Mouse (Mus musculus) midbrain, postnatal 0 days (tissue): ENCODE data around the gene Rps6kc1. TPM values are rescaled to one million over a fixed set of nuclear protein-coding genes. Genes with fewer than 3 reads are reported as not detected.

Experiments used
- ATAC-seq: fragments of 200-750 bp; cut with Nextera tagmentation; 2 replicates; pipeline ENCODE4 v1.8.0; 2017; ENCODE audit warnings: moderate number of reproducible peaks, mild to moderate bottlenecking, moderate TSS enrichment, moderate library complexity; ENCODE audit not compliant: low FRiP score
- DNase-seq: peaks from one replicate; pipeline ENCODE4 v3.0.0-alpha.2; 2015; ENCODE audit warnings: low spot score
- H3K27ac ChIP-seq: fragments of 300-500 bp; sonication (generic); 2 replicates; pipeline ENCODE4 v1.5.1; 2014; ENCODE audit warnings: low read depth, mild to moderate bottlenecking, low read length, mixed read lengths
- H3K27me3 ChIP-seq: fragments of 300-500 bp; sonication (generic); 2 replicates; pipeline ENCODE4 v1.6.1; 2014; ENCODE audit warnings: low read length, control low read depth, mixed read lengths; ENCODE audit not compliant: insufficient read depth
- H3K36me3 ChIP-seq: fragments of 300-500 bp; sonication (generic); 2 replicates; pipeline ENCODE4 v1.6.1; 2014; ENCODE audit warnings: low read length, control low read depth, mixed read lengths; ENCODE audit not compliant: insufficient read depth
- H3K4me1 ChIP-seq: fragments of 300-500 bp; sonication (generic); 2 replicates; pipeline ENCODE4 v1.6.1; 2014; ENCODE audit warnings: mild to moderate bottlenecking, control low read depth, antibody characterized with exemption, low read length, mixed read lengths; ENCODE audit not compliant: insufficient read depth
- H3K4me2 ChIP-seq: fragments of 300-500 bp; sonication (generic); 2 replicates; pipeline ENCODE4 v1.6.1; 2014; ENCODE audit warnings: low read depth, mild to moderate bottlenecking, low read length, mixed read lengths; ENCODE audit not compliant: poor library complexity, severe bottlenecking
- H3K4me3 ChIP-seq: fragments of 300-500 bp; sonication (generic); 2 replicates; pipeline ENCODE4 v1.5.1; 2014; ENCODE audit warnings: low read depth, mild to moderate bottlenecking, low read length, moderate library complexity
- H3K9ac ChIP-seq: fragments of 300-500 bp; sonication (generic); replicated peaks from 2 replicates; pipeline ENCODE4 v1.6.1; 2014; ENCODE audit warnings: mild to moderate bottlenecking, low read length, moderate library complexity, mixed read lengths; ENCODE audit not compliant: poor library complexity, severe bottlenecking
- H3K9me3 ChIP-seq: fragments of 300-500 bp; sonication (generic); 2 replicates; pipeline ENCODE4 v1.6.1; 2016; ENCODE audit warnings: low read length, control low read depth
- CTCF ChIP-seq: IDR thresholded peaks from 2 replicates; pipeline ENCODE4 v1.5.1; 2016; ENCODE audit warnings: antibody characterized with exemption, mild to moderate bottlenecking
- WGBS: fragments of 180-500 bp; shearing (Covaris S2); extraction: QIAGEN DNeasy Blood & Tissue Kit; methylation state at CpG from one replicate; pipeline ENCODE4 v1.1.7; 2014; 5-methylcytosine and 5-hydroxymethylcytosine counted together
- polyA plus RNA-seq: library from polyadenylated mRNA; unstranded; fragments of >200 nt; fragmentation: Nextera tagmentation; extraction: Ambion mirVana; gene quantifications from 2 replicates; pipeline ENCODE4 v1.2.1, GENCODE M21; 2015
- total RNA-seq: library from RNA; depleted of rRNA; stranded (reverse); fragments of >200 nt; gene quantifications from 2 replicates; pipeline ENCODE4 v1.2.3, GENCODE M21; 2014

The Rps6kc1 gene
- total and polyA plus RNA-seq, 2 experiments from 2014 or later = 26.9 to 44.7 TPM

DNA sequence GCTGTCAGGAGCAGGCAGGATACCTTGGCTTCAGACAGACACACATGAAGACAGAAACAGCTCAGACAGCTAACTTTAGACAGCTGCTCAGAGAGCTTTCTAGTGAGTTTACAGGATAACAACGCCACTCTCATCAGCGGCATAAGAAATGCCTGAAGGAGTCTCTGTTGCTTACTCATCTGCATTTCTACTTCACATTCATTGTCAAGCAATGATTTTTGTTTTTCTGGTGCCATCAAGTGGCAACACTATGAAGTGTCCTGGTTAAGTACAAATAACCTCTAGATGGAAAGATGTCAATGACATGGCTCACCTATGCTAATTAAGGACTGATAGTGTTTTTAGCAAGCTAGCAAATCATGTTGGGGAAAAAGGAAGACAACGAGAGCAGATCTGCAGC lies 42.8 kb downstream of the Rps6kc1 start:
- no peaks in the 10 kb centered on the region for H3K4me1 ChIP-seq
- DNase-seq (peak; percentile 70), ATAC-seq (no peak)
- peaks cover 24% of the 10 kb centered on the region for H3K36me3 ChIP-seq
- 37% methylated on average over 3 of the region's 3 CpGs for WGBS
- H3K27ac ChIP-seq = no peak overlapping the region
- no peak overlapping the region for H3K4me2 ChIP-seq
- H3K9ac ChIP-seq = no peak overlapping the region
- peak; percentile 75 for TF ChIP-seq CTCF
- H3K4me3 ChIP-seq = no peak overlapping the region
- H3K9me3 ChIP-seq = no peaks in the 10 kb centered on the region
- H3K27me3 ChIP-seq = no peaks in the 10 kb centered on the region

DNA sequence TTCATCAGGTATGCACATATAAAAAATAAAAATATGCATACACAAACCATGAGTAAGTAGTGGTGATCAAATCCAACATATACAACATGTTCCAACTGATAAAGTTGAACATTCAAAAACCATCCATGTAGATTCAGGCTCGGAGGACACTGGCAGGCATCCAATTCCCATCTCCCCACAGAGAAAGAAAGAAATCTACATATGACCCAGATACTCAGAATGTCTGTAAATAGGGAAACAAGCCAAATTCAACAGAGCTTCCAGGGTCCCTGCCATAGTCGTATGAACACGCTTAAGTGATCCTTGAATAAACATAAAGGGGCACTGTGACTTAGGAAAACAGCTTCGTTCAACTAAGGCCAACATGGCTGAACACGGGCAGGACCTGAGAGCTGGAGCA lies 49.9 kb downstream of the Rps6kc1 start:
- H3K4me1 ChIP-seq = no peaks in the 10 kb centered on the region
- no peaks in the 10 kb centered on the region for H3K9me3 ChIP-seq
- H3K4me2 ChIP-seq = no peak overlapping the region
- DNase-seq (peak; percentile 83), ATAC-seq (0 out of 2 replicates have a peak, but pooled peaks have one; percentile 10)
- H3K9ac ChIP-seq = no peak overlapping the region
- H3K27ac ChIP-seq = 0 out of 2 replicates have a peak overlapping the region, but pooled peaks have one; percentile 32
- 47% methylated on average over 5 of the region's 5 CpGs for WGBS
- H3K4me3 ChIP-seq = no peak overlapping the region
- H3K36me3 ChIP-seq = peaks cover 3% of the 10 kb centered on the region
- no peaks in the 10 kb centered on the region for H3K27me3 ChIP-seq
- TF ChIP-seq CTCF = no peak

DNA sequence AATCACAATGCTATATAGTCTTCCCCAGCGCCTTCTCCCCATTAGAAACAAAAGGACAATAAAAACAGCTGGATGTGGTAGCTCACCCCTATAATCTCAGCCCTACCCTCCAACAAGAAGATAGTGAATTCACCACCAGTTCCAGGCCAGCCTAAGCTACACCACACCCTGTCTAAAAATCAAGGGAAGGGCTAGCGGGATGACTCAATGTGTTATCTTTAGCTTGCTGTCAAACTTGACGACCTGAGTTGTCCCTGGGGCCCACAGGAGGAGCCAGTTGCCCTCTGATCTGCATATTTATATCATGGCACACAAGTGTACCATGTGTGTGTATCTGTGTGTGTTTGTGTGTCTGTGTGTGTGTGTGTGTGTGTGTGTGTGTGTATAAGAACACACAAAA lies 57.1 kb downstream of the Rps6kc1 start:
- Histone ChIP-seq H3K4me3 (no peak overlapping the region), H3K27me3 (no peaks in the 10 kb centered on the region), H3K4me1 (no peaks in the 10 kb centered on the region), H3K4me2 (no peak overlapping the region), H3K36me3 (peaks cover 11% of the 10 kb centered on the region), H3K27ac (no peak overlapping the region), H3K9ac (no peak overlapping the region), H3K9me3 (no peaks in the 10 kb centered on the region)
- DNase-seq (no peak), ATAC-seq (no peak)
- TF ChIP-seq CTCF = no peak
- 72% methylated on average over 3 of the region's 3 CpGs for WGBS

DNA sequence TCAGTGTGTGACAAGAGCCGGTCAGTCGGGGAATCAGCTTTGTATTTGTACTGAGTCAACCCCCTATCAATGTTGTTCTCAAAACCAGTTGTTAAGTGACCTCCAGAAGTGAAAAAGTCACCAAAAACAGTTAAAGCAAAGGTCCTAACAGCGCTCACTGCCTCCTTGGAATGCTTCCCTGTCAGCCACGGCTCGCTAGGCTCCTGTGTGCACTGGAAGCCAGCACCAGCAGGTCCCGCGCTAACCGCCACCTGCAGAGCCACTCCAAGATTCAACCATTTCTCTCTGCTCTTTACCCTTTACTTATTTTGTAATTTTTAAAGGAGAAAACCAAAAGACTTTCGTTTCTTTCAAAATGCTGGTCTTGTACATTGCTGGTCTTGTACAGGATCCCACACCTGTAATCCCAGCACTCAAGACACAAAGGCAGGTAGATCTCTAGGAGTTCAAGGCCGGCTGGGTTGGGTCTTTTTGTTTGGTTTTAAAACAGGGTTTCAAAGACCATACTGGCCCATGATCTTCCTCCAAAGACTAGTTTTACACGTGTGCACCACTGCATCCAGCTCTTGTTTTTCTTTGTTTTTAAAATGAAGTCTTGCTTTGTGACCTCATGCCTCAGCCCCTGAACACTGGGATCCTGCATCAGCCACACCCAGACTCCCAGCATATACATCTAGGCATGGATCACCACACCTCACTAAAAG lies 62.3 kb downstream of the Rps6kc1 start:
- Histone ChIP-seq H3K9me3 (no peaks in the 10 kb centered on the region), H3K27me3 (no peaks in the 10 kb centered on the region), H3K4me2 (no peak overlapping the region), H3K9ac (no peak overlapping the region), H3K4me3 (no peak overlapping the region), H3K36me3 (0 out of 2 replicates have a peak, but pooled peaks cover 3% of the 10 kb centered on the region), H3K4me1 (no peaks in the 10 kb centered on the region), H3K27ac (no peak overlapping the region)
- DNase-seq = no peak
- no peak for ATAC-seq
- no peak for TF ChIP-seq CTCF
- 77% methylated on average over 11 of the region's 11 CpGs for WGBS

DNA sequence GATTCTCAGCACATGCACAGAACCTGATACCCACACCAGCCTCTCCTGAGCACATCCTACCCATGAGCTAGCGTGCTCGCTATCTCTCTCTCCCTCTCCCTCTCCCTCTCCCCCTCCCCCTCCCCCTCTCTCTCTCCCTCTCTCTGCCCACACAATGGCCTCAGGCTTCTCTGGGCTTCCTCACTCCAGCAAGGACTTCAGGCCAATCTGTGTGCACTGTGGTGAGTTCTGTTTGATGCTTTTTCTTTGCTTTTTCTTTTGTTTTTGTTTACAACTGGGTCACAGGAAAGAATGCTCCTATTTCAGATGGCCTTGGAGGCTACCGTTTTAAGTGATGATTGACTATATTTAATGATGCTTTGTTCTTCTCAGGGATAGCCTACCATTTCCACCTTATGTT lies 62.9 kb downstream of the Rps6kc1 start:
- Histone ChIP-seq H3K9me3 (no peaks in the 10 kb centered on the region), H3K4me3 (no peak overlapping the region), H3K27me3 (no peaks in the 10 kb centered on the region), H3K27ac (no peak overlapping the region), H3K36me3 (0 out of 2 replicates have a peak, but pooled peaks cover 3% of the 10 kb centered on the region), H3K4me1 (no peaks in the 10 kb centered on the region), H3K4me2 (no peak overlapping the region), H3K9ac (no peak overlapping the region)
- ATAC-seq (no peak), DNase-seq (no peak)
- no peak for TF ChIP-seq CTCF
- 55% methylated on average over 3 of the region's 3 CpGs for WGBS

DNA sequence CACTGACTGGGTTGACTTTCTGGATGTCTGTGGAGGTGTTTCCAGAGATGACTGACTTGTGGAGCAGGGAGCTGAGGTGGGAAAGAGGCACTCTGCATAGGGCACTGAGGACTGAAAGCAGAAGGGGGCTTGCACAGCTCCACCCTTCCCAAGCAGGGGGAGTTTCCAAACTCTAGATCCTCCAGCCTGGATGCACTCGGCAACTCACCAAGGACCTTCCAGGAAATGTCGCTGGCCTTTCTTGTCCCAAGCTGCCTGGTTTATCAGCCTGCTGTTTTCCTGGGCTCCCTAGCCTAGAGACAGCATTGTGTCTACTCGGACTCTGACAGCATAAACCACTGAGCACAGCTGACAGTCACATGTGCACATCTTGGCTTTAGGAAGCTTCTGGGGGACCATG lies 64.6 kb downstream of the Rps6kc1 start:
- no peak for TF ChIP-seq CTCF
- Histone ChIP-seq H3K4me3 (no peak overlapping the region), H3K36me3 (0 out of 2 replicates have a peak, but pooled peaks cover 3% of the 10 kb centered on the region), H3K9me3 (no peaks in the 10 kb centered on the region), H3K4me2 (no peak overlapping the region), H3K9ac (no peak overlapping the region), H3K27ac (no peak overlapping the region), H3K27me3 (no peaks in the 10 kb centered on the region), H3K4me1 (no peaks in the 10 kb centered on the region)
- ATAC-seq = no peak
- DNase-seq = no peak
- WGBS = 65% methylated on average over 3 of the region's 3 CpGs
